Mouse (Mus musculus) MEL (cell line): ENCODE results near the gene Gm4450. TPM values are rescaled to one million over a fixed set of nuclear protein-coding genes. Genes with fewer than 3 reads are reported as not detected.
A peak's percentile ranks its signal among the peaks of the same experiment; 100 is the strongest.

Experiments used
- DNase-seq: peaks from one replicate; pipeline ENCODE4 v3.0.0; 2011; ENCODE audit warnings: low read depth, low spot score
- H3K27ac ChIP-seq: 2 replicates; pipeline ENCODE4 v1.5.1; 2012; ENCODE audit warnings: low read depth, mild to moderate bottlenecking, control low read depth, low read length, moderate library complexity; ENCODE audit not compliant: control insufficient read depth
- H3K27me3 ChIP-seq, 2 experiments: fragments of 150-350 bp in 1 of 2; sonication (generic) in 1 of 2; 2 replicates each; pipeline ENCODE4 v1.6.1; 2012; ENCODE audit warnings: low read length in 2 of 2, mild to moderate bottlenecking in 2 of 2, improper control_type of control experiment in 1 of 2, moderate library complexity in 1 of 2; ENCODE audit not compliant: insufficient read depth in 2 of 2, control insufficient read depth in 1 of 2
- H3K36me3 ChIP-seq, 2 experiments: 2 replicates each; pipeline ENCODE4 v1.6.1; 2012 to 2014; ENCODE audit warnings: low read length in 2 of 2, improper control_type of control experiment in 1 of 2, inconsistent platforms in 1 of 2, mild to moderate bottlenecking in 1 of 2; ENCODE audit not compliant: insufficient read depth in 2 of 2, control insufficient read depth in 1 of 2
- H3K4me1 ChIP-seq, 2 experiments: fragments of 150-350 bp in 1 of 2; sonication (generic) in 1 of 2; 2 replicates each; pipeline ENCODE4 v1.6.1; 2012; ENCODE audit warnings: low read length in 2 of 2, improper control_type of control experiment in 1 of 2, mild to moderate bottlenecking in 1 of 2; ENCODE audit not compliant: insufficient read depth in 2 of 2, control insufficient read depth in 1 of 2
- H3K4me3 ChIP-seq, 2 experiments: fragments of 150-350 bp in 1 of 2; sonication (generic) in 1 of 2; 2 replicates each; pipeline ENCODE4 v1.5.1; 2012; ENCODE audit warnings: low read depth in 2 of 2, low read length in 2 of 2, mild to moderate bottlenecking in 2 of 2, moderate library complexity in 2 of 2, control low read depth in 1 of 2, improper control_type of control experiment in 1 of 2; ENCODE audit not compliant: control insufficient read depth in 1 of 2, insufficient read depth in 1 of 2
- H3K79me2 ChIP-seq: 2 replicates; pipeline ENCODE4 v1.6.1; 2012; ENCODE audit warnings: mild to moderate bottlenecking, low read length, moderate library complexity; ENCODE audit not compliant: control insufficient read depth, poor library complexity, insufficient read depth
- H3K9ac ChIP-seq: 2 replicates; pipeline ENCODE4 v1.6.1; 2012; ENCODE audit warnings: low read depth, mild to moderate bottlenecking, control low read depth, low read length, moderate library complexity; ENCODE audit not compliant: control insufficient read depth, poor library complexity, severe bottlenecking
- H3K9me3 ChIP-seq: fragments of 150-350 bp; sonication (generic); replicated peaks from 2 replicates; pipeline ENCODE4 v1.6.1; 2012; ENCODE audit warnings: mild to moderate bottlenecking, low read length, improper control_type of control experiment, moderate library complexity; ENCODE audit not compliant: insufficient read depth
- BHLHE40 ChIP-seq: IDR thresholded peaks from 2 replicates; pipeline ENCODE4 v1.6.1; 2012; ENCODE audit warnings: low read depth, mild to moderate bottlenecking, inconsistent platforms, low read length, improper control_type of control experiment, borderline replicate concordance
- CHD1 ChIP-seq: IDR thresholded peaks from 2 replicates; pipeline ENCODE4 v1.6.1; 2012; ENCODE audit warnings: low read depth, mild to moderate bottlenecking, inconsistent platforms, low read length, improper control_type of control experiment
- CHD2 ChIP-seq: IDR thresholded peaks from 2 replicates; pipeline ENCODE4 v1.6.1; 2011; ENCODE audit warnings: low read length, improper control_type of control experiment
- CTCF ChIP-seq, 3 experiments: IDR thresholded peaks in 2 of 3; conservative IDR thresholded peaks in 1 of 3; 2 replicates each; pipeline ENCODE4 v1.5.1; 2011 to 2012; ENCODE audit warnings: low read length in 3 of 3, low read depth in 2 of 3, mild to moderate bottlenecking in 2 of 3, improper control_type of control experiment in 1 of 3, inconsistent platforms in 1 of 3, mixed read lengths in 1 of 3, moderate library complexity in 1 of 3; ENCODE audit not compliant: control insufficient read depth in 1 of 3, insufficient read depth in 1 of 3, poor library complexity in 1 of 3, severe bottlenecking in 1 of 3
- JUND ChIP-seq: IDR thresholded peaks from 2 replicates; pipeline ENCODE4 v1.6.1; 2011; ENCODE audit warnings: low read depth, mild to moderate bottlenecking, improper control_type of control experiment, low read length
- KAT2A ChIP-seq: conservative IDR thresholded peaks from 2 replicates; pipeline ENCODE4 v1.6.1; 2012; ENCODE audit warnings: low read depth, low read length, improper control_type of control experiment, inconsistent platforms
- MAX ChIP-seq: IDR thresholded peaks from 2 replicates; pipeline ENCODE4 v1.6.1; 2011; ENCODE audit warnings: low read length, improper control_type of control experiment
- MEF2A ChIP-seq: IDR thresholded peaks from 2 replicates; pipeline ENCODE4 v1.6.1; 2014; ENCODE audit warnings: low read depth, mild to moderate bottlenecking, inconsistent platforms, low read length, improper control_type of control experiment; ENCODE audit not compliant: poor library complexity, insufficient replicate concordance, severe bottlenecking; ENCODE audit errors: extremely low read depth
- MYC ChIP-seq: IDR thresholded peaks from 2 replicates; pipeline ENCODE4 v1.6.1; 2011; ENCODE audit warnings: low read depth, mild to moderate bottlenecking, low read length, improper control_type of control experiment, moderate library complexity
- POLR2A ChIP-seq, 2 experiments: IDR thresholded peaks; 2 replicates each; pipeline ENCODE4 v1.6.1; 2011 to 2012; ENCODE audit warnings: low read length in 2 of 2, mild to moderate bottlenecking in 2 of 2, control low read depth in 1 of 2, improper control_type of control experiment in 1 of 2, low read depth in 1 of 2, moderate library complexity in 1 of 2; ENCODE audit not compliant: control insufficient read depth in 1 of 2, insufficient read depth in 1 of 2, poor library complexity in 1 of 2
- POLR2AphosphoS2 ChIP-seq: IDR thresholded peaks from 2 replicates; pipeline ENCODE4 v1.6.1; 2011; ENCODE audit warnings: low read length, improper control_type of control experiment
- POLR2AphosphoS5 ChIP-seq: IDR thresholded peaks from 2 replicates; pipeline ENCODE4 v1.6.1; 2012; ENCODE audit warnings: low read depth, borderline replicate concordance, mild to moderate bottlenecking, inconsistent platforms, low read length, moderate library complexity, mixed read lengths
- RAD21 ChIP-seq: IDR thresholded peaks from 2 replicates; pipeline ENCODE4 v1.6.1; 2011; ENCODE audit warnings: mild to moderate bottlenecking, low read depth, low read length, improper control_type of control experiment
- SIN3A ChIP-seq: IDR thresholded peaks from 2 replicates; pipeline ENCODE4 v1.6.1; 2012; ENCODE audit warnings: low read length, improper control_type of control experiment, inconsistent platforms
- TAL1 ChIP-seq: IDR thresholded peaks from 2 replicates; pipeline ENCODE4 v1.6.1; 2012; ENCODE audit warnings: mild to moderate bottlenecking, inconsistent platforms, low read length, moderate library complexity, mixed read lengths
- TBP ChIP-seq: IDR thresholded peaks from 2 replicates; pipeline ENCODE4 v1.8.0; 2011; ENCODE audit warnings: low read depth, low read length, improper control_type of control experiment
- UBTF ChIP-seq: IDR thresholded peaks from 2 replicates; pipeline ENCODE4 v1.6.1; 2012; ENCODE audit warnings: low read depth, mild to moderate bottlenecking, inconsistent platforms, low read length, improper control_type of control experiment, moderate library complexity, borderline replicate concordance; ENCODE audit not compliant: insufficient read depth
- USF1 ChIP-seq: IDR thresholded peaks from 2 replicates; pipeline ENCODE4 v1.6.1; 2014; ENCODE audit warnings: low read depth, mild to moderate bottlenecking, inconsistent platforms, low read length, improper control_type of control experiment, moderate library complexity
- USF2 ChIP-seq, 2 experiments: IDR thresholded peaks; 2 replicates each; pipeline ENCODE4 v1.6.1; 2011 to 2012; ENCODE audit warnings: improper control_type of control experiment in 2 of 2, low read length in 2 of 2, borderline replicate concordance in 1 of 2, inconsistent platforms in 1 of 2, low read depth in 1 of 2, mild to moderate bottlenecking in 1 of 2; ENCODE audit not compliant: insufficient read depth in 1 of 2
- ZC3H11A ChIP-seq: IDR thresholded peaks from 2 replicates; pipeline ENCODE4 v1.6.1; 2012; ENCODE audit warnings: low read depth, mild to moderate bottlenecking, inconsistent platforms, low read length, improper control_type of control experiment
- ZKSCAN1 ChIP-seq: IDR thresholded peaks from 2 replicates; pipeline ENCODE4 v1.6.1; 2012; ENCODE audit warnings: low read depth, mild to moderate bottlenecking, inconsistent platforms, low read length, improper control_type of control experiment, moderate library complexity
- ZMIZ1 ChIP-seq: IDR thresholded peaks from 2 replicates; pipeline ENCODE4 v1.6.1; 2012; ENCODE audit warnings: low read depth, mild to moderate bottlenecking, inconsistent platforms, low read length, improper control_type of control experiment, moderate library complexity
- polyA plus RNA-seq, 2 experiments: library from polyadenylated mRNA; stranded (reverse) in 1 of 2; unstranded in 1 of 2; fragments of >175 nt in 1 of 2; fragments of >200 nt in 1 of 2; gene quantifications; 2 replicates each; pipeline versions ENCODE4 v1.2.1 to v1.2.4; 2012; ENCODE audit warnings: low replicate concordance in 2 of 2, low read depth in 1 of 2; ENCODE audit not compliant: insufficient read length in 2 of 2, insufficient read depth in 1 of 2, missing spikeins in 1 of 2
- total RNA-seq: library from RNA; depleted of rRNA; stranded (reverse); fragments of 300-350 nt; gene quantifications from 2 replicates; pipeline ENCODE4 v1.2.3, GENCODE M21; 2012

Gm4450 gene
- total and polyA plus RNA-seq, 3 experiments, result not detected

DNA sequence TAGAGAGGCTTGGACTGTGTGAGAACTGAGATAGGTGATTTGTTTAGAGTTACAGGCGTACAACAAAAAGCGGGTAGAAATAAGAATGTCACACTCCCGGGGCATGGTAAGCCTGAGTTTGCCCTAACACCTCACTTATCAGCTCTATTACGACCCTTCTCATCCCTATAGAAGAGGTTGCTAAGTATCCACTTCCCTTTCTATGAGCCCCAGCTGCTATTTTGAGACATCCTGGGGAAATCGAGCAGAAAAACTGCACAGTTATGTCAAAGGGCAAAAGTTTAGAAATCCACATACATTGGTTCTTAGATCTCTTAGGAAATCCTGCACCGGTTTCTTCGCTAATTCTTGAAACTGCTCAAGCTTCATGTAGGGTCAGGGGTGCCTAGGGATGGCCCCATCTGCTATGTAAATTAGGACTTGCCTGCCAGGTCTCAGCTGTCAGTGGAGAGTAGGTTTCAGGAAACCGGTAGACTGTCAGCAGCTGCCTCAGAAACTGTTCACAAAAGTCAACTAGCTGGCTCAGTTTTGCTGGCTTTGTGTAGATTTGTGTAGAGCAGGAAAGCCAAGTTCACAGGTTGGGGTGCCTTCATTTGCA, 27.9 kb downstream of the Gm4450 start:
- peaks cover 0 to 4% of the 10 kb centered on the region in 2 experiments; a peak in 1 of 4 replicates for H3K4me1 ChIP-seq
- H3K79me2 ChIP-seq, result no peaks in the 10 kb centered on the region
- H3K27me3 ChIP-seq, result peaks cover 2 to 17% of the 10 kb centered on the region in 2 experiments
- no peaks in the 10 kb centered on the region for H3K36me3 ChIP-seq
- no peak overlapping the region for H3K27ac ChIP-seq
- H3K9ac ChIP-seq, result no peak overlapping the region
- no peak overlapping the region for H3K4me3 ChIP-seq
- no peak for TF ChIP-seq USF1
- TF ChIP-seq ZC3H11A, result no peak
- TF ChIP-seq JUND, result no peak
- no peak for TF ChIP-seq MAX
- TF ChIP-seq POLR2AphosphoS2, result no peak
- TF ChIP-seq POLR2AphosphoS5, result no peak
- no peak for TF ChIP-seq TBP
- TF ChIP-seq KAT2A, result no peak
- no peak for TF ChIP-seq CHD2
- TF ChIP-seq CTCF (IDR thresholded peaks at IDR 0.05 in 2 of 3, conservative IDR thresholded peaks at IDR 0.05 in 1 of 3; ENCODE audit: control insufficient read depth in 1 of 3, insufficient read depth in 1 of 3, low read depth in 2 of 3, low read length in 3 of 3, poor library complexity in 1 of 3, severe bottlenecking in 1 of 3), result no peak
- TF ChIP-seq USF2 (IDR thresholded peaks at IDR 0.05; ENCODE audit: borderline replicate concordance in 1 of 2, insufficient read depth in 1 of 2, low read depth in 1 of 2, low read length in 2 of 2), result no peak
- no peak for TF ChIP-seq BHLHE40
- TF ChIP-seq MEF2A, result no peak
- no peak for TF ChIP-seq TAL1
- no peak for TF ChIP-seq ZMIZ1
- TF ChIP-seq POLR2A (IDR thresholded peaks at IDR 0.05; ENCODE audit: control insufficient read depth in 1 of 2, insufficient read depth in 1 of 2, low read depth in 1 of 2, low read length in 2 of 2, poor library complexity in 1 of 2), result no peak
- TF ChIP-seq SIN3A, result no peak
- no peak for TF ChIP-seq UBTF
- no peaks in the 10 kb centered on the region for H3K9me3 ChIP-seq
- DNase-seq, result peak; percentile 0

DNA sequence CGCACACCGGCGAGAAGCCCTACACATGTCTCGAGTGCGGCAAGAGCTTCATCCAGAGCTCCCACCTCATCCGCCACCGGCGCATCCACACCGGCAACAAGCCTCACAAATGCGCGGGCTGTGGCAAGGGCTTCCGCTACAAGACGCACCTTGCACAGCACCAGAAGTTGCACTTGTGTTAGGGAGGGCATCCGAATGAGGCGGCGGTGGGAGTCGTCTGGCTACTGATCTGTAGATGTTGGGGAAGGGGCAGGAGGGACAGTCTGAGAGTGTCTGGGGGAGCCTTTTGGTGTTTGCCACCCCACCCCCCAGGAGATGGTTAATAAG, 28.5 kb downstream of the Gm4450 start:
- no peak overlapping the region for H3K27ac ChIP-seq
- H3K79me2 ChIP-seq, result no peaks in the 10 kb centered on the region
- H3K27me3 ChIP-seq, result peaks cover 2 to 17% of the 10 kb centered on the region in 2 experiments
- H3K9ac ChIP-seq, result no peak overlapping the region
- no peaks in the 10 kb centered on the region for H3K36me3 ChIP-seq
- TF ChIP-seq JUND (no peak), MAX (no peak), MEF2A (no peak), RAD21 (no peak), ZKSCAN1 (no peak), MYC (no peak), CHD1 (no peak), BHLHE40 (no peak)
- H3K9me3 ChIP-seq, result no peaks in the 10 kb centered on the region
- no peak overlapping the region for H3K4me3 ChIP-seq
- H3K4me1 ChIP-seq, result peaks cover 0 to 4% of the 10 kb centered on the region in 2 experiments; a peak in 1 of 4 replicates
- DNase-seq, result peak; percentile 4
